Mouse (Mus musculus): ENCODE measurements around the gene Kif18a.
A peak's percentile ranks its signal among the peaks of the same experiment; 100 is the strongest.

The Kif18a gene

GRCm38 (mm10) chr2:109280600-109281340 is at the start of gene Kif18a, which contains the start of gene Mettl15:
TSS of gene Kif18a (plus strand) at chr2:109280738.
TSS of gene Mettl15 (minus strand) at chr2:109280748.
- peak; percentile 89 to 92 for DNase-seq

- DNase-seq: no peak
These were observed 46.7 kb upstream of the Kif18a start for GRCm38 (mm10) chr2:109233876-109234275.

- no peak for DNase-seq
These were observed 44.8 kb upstream of the Kif18a start for GRCm38 (mm10) chr2:109235741-109236140.

- DNase-seq: no peak
These were observed 38.6 kb upstream of the Kif18a start for GRCm38 (mm10) chr2:109241947-109242346.

- DNase-seq: no peak
These were observed 17.8 kb upstream of the Kif18a start for GRCm38 (mm10) chr2:109262779-109263178.

- no peak for DNase-seq
These were observed 7.4 kb upstream of the Kif18a start for GRCm38 (mm10) chr2:109273098-109273497.

- DNase-seq: no peak
These were observed 2.9 kb upstream of the Kif18a start for GRCm38 (mm10) chr2:109277593-109277992.

- DNase-seq: peak; percentile 28 to 54
These were observed 2.5 kb upstream of the Kif18a start for GRCm38 (mm10) chr2:109278036-109278435.

GRCm38 (mm10) chr2:109280272-109280599 is 302 bp upstream of the Kif18a start:
- no peak for DNase-seq

GRCm38 (mm10) chr2:109281341-109281690 is 778 bp downstream of the Kif18a start:
- DNase-seq: no peak

GRCm38 (mm10) chr2:109284121-109284520 is 3.6 kb downstream of the Kif18a start:
- DNase-seq: no peak

- no peak for DNase-seq
These were observed 8.8 kb downstream of the Kif18a start for GRCm38 (mm10) chr2:109289327-109289726.

- DNase-seq: no peak
These were observed 15.7 kb downstream of the Kif18a start for GRCm38 (mm10) chr2:109296264-109296663.

GRCm38 (mm10) chr2:109298160-109298559 is 17.6 kb downstream of the Kif18a start:
- DNase-seq: no peak

- DNase-seq: no peak
These were observed 21.7 kb downstream of the Kif18a start for GRCm38 (mm10) chr2:109302234-109302633.

- no peak for DNase-seq
These were observed 23.1 kb downstream of the Kif18a start for GRCm38 (mm10) chr2:109303638-109304037.

- DNase-seq: no peak
These were observed 30.8 kb downstream of the Kif18a start for GRCm38 (mm10) chr2:109311369-109311768.

GRCm38 (mm10) chr2:109331807-109332206 is 51.3 kb downstream of the Kif18a start:
- DNase-seq: no peak

- no peak for DNase-seq
These were observed 53.7 kb downstream of the Kif18a start for GRCm38 (mm10) chr2:109334237-109334636.

GRCm38 (mm10) chr2:109335765-109336164 is 55.2 kb downstream of the Kif18a start:
- no peak for DNase-seq

GRCm38 (mm10) chr2:109345386-109345785 is 64.8 kb downstream of the Kif18a start:
- DNase-seq: no peak

- DNase-seq: no peak
These were observed 68.2 kb downstream of the Kif18a start for GRCm38 (mm10) chr2:109348742-109349141.

GRCm38 (mm10) chr2:109358456-109359141 is 78.1 kb downstream of the Kif18a start:
- DNase-seq: no peak

GRCm38 (mm10) chr2:109365962-109366361 is 85.4 kb downstream of the Kif18a start:
- DNase-seq: no peak

Measured in spleen, adult 18-20 months (tissue).